Mouse (Mus musculus): ENCODE results near the gene Tbccd1. TPM values are rescaled to one million over a fixed set of nuclear protein-coding genes. Genes with fewer than 3 reads are reported as not detected.
A peak's percentile ranks its signal among the peaks of the same experiment; 100 is the strongest.

Tbccd1 gene
- polyA plus RNA-seq, 1 experiment from 2014 or later, result 33.5 TPM

DNA sequence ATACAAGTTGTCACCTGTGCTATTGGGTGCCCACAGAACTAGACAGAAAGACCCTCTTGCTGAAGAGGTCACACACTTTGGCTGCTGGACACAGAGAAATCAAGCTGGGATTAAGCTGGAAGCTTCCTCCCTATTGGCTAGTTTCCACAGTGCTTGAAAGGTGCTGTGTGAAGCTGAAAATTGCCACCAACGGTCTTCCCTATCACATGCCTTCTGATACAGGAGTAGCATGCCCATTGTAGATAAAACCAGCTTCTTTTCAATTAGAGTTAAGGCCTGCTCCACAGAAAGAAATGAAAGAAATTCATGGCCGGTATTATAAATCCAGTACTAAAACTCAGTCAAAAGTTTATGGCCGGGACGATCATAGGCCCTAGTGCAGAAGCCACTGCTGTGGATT is 4.8 kb downstream of the Tbccd1 start:
- Histone ChIP-seq H3K4me1 (peaks cover 5% of the 10 kb centered on the region), H3K27me3 (no peaks in the 10 kb centered on the region), H3K36me3 (peaks cover 5% of the 10 kb centered on the region), H3K27ac (no peak overlapping the region), H3K4me2 (no peak overlapping the region), H3K9me3 (no peaks in the 10 kb centered on the region), H3K9ac (no peak overlapping the region), H3K4me3 (no peak overlapping the region)
- no peak for ATAC-seq (ENCODE audit: insufficient number of reproducible peaks, insufficient read depth, low FRiP score, low TSS enrichment, low read depth)
- 94% methylated on average over 4 of the region's 4 CpGs for WGBS

DNA sequence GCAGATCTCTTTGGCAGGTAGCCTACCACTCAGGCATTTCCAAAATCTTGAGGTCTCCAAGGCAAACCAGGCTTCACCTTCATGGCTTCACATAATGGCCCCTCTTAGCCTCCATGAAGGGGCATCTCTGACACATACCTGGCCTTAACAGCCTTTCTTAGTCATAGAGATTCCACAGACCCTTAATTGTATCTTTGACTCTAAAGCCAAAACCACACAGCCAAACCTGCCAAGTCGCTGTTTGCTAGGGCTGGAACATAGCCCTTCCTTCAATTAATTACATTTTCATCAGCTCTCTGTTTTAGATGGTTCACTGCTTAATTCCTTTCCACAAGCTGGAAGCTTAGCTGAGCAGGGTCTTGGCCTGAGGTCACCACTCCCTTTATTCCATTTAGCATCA is 9.1 kb downstream of the Tbccd1 start:
- Histone ChIP-seq H3K27me3 (no peaks in the 10 kb centered on the region), H3K4me3 (no peak overlapping the region), H3K9me3 (no peaks in the 10 kb centered on the region), H3K4me2 (no peak overlapping the region), H3K27ac (no peak overlapping the region), H3K9ac (no peak overlapping the region), H3K4me1 (0 out of 2 replicates have a peak, but pooled peaks cover 4% of the 10 kb centered on the region), H3K36me3 (no peaks in the 10 kb centered on the region; the same call in 1 of the 2 replicates)
- ATAC-seq (ENCODE audit: insufficient number of reproducible peaks, insufficient read depth, low FRiP score, low TSS enrichment, low read depth), result no peak
- 87% methylated on average over 1 of the region's 1 CpGs for WGBS

DNA sequence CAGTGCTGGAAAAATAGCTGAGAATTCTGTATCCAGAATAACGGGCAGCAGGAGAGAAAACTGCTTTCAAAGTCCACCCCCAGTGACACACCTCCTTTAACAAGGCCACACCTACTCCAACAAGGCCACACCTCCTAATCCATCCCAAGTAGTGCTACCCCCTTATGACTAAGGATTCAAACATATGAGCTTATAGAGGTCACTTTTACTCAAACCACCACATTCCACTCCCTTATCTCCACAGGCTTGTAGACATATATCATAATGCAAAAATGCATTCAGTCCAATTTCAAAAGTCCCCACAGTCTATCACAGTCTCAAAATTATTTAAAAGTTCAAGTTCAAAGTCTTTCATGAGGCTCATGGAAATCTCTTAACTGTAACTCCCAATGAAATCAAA is 9.8 kb downstream of the Tbccd1 start:
- 0 out of 2 replicates have a peak, but pooled peaks cover 4% of the 10 kb centered on the region for H3K4me1 ChIP-seq
- no peaks in the 10 kb centered on the region for H3K36me3 ChIP-seq
- H3K9me3 ChIP-seq, result no peaks in the 10 kb centered on the region
- 86% methylated on average over 1 of the region's 1 CpGs for WGBS
- no peak for ATAC-seq (ENCODE audit: insufficient number of reproducible peaks, insufficient read depth, low FRiP score, low TSS enrichment, low read depth)
- H3K4me2 ChIP-seq, result no peak overlapping the region
- no peaks in the 10 kb centered on the region for H3K27me3 ChIP-seq
- H3K4me3 ChIP-seq, result no peak overlapping the region
- no peak overlapping the region for H3K27ac ChIP-seq
- no peak overlapping the region for H3K9ac ChIP-seq

DNA sequence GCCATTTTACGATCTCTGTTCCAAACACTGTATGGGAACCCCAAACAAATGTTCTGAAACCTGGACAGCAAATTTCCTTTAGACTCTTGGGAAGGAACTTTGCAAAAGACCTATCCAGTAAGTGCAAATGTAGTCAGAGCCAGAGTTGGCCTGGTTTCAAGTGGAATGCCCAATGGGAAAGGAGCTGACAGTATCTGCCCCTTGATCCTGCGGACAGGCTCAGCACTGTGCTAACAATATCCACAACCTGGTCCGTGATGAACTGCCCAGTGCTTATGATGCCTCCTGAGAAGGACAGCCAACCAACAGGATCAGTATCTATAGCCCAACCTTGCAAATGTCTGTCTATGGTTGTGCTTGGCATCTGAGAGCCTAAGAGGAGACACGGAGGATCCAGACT is 12.0 kb downstream of the Tbccd1 start:
- 91% methylated on average over 4 of the region's 4 CpGs for WGBS
- H3K4me2 ChIP-seq, result no peak overlapping the region
- ATAC-seq (ENCODE audit: insufficient number of reproducible peaks, insufficient read depth, low FRiP score, low TSS enrichment, low read depth), result no peak

GRCm38 (mm10) chr16:22844834-22845233 is 12.6 kb downstream of the Tbccd1 start:
- Histone ChIP-seq H3K27me3 (no peaks in the 10 kb centered on the region), H3K9ac (peak overlapping the region; percentile 81), H3K4me2 (peak overlapping the region; percentile 91), H3K27ac (peak overlapping the region; percentile 41), H3K36me3 (peaks cover 4% of the 10 kb centered on the region; the same call in 1 of the 2 replicates), H3K4me3 (peak overlapping the region; percentile 58), H3K4me1 (0 out of 2 replicates have a peak, but pooled peaks cover 4% of the 10 kb centered on the region), H3K9me3 (no peaks in the 10 kb centered on the region)
- ATAC-seq (ENCODE audit: insufficient number of reproducible peaks, insufficient read depth, low FRiP score, low TSS enrichment, low read depth), result no peak
- WGBS, result 67% methylated on average over 5 of the region's 5 CpGs

More for the DNA sequence above, 12.0 kb downstream of the Tbccd1 start:
- peaks cover under 1% of the 10 kb centered on the region; the same call in 1 of the 2 replicates for H3K36me3 ChIP-seq
- H3K4me1 ChIP-seq, result 0 out of 2 replicates have a peak, but pooled peaks cover 4% of the 10 kb centered on the region
- no peak overlapping the region for H3K27ac ChIP-seq
- no peaks in the 10 kb centered on the region for H3K27me3 ChIP-seq
- no peak overlapping the region for H3K9ac ChIP-seq
- no peak overlapping the region for H3K4me3 ChIP-seq
- H3K9me3 ChIP-seq, result no peaks in the 10 kb centered on the region

- Histone ChIP-seq H3K36me3 (peaks cover 4% of the 10 kb centered on the region; the same call in 1 of the 2 replicates), H3K4me1 (0 out of 2 replicates have a peak, but pooled peaks cover 4% of the 10 kb centered on the region), H3K4me2 (peak overlapping the region; percentile 91), H3K27me3 (no peaks in the 10 kb centered on the region), H3K9ac (peak overlapping the region; percentile 81), H3K27ac (peak overlapping the region; percentile 41), H3K4me3 (peak overlapping the region; percentile 58), H3K9me3 (no peaks in the 10 kb centered on the region)
- 6% methylated on average over 26 of the region's 26 CpGs for WGBS
- peak; percentile 92 for ATAC-seq (ENCODE audit: insufficient number of reproducible peaks, insufficient read depth, low FRiP score, low TSS enrichment, low read depth)
These were observed 13.2 kb downstream of the Tbccd1 start for GRCm38 (mm10) chr16:22844061-22844801.

DNA sequence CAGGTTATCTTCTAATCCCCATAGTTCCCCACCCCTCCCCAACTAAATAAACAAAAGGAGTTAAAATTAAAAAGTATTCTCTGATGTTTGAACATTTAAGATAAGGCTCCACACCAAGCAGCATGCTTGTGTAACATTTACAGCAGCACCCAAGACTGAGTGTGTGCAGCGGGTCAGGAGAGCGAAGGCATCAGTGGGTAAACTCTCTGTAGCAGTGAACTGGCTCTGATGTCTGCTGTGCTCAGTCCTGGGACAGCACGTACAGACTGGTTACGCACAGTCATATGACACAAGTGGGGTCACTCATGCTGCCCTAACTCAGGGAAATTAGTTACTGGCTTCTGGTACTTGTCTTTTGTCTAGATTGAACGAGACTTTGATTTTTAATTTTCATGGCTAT is 14.6 kb downstream of the Tbccd1 start:
- no peaks in the 10 kb centered on the region for H3K9me3 ChIP-seq
- no peak overlapping the region for H3K9ac ChIP-seq
- no peak overlapping the region for H3K4me2 ChIP-seq
- 87% methylated on average over 5 of the region's 5 CpGs for WGBS
- H3K4me3 ChIP-seq, result no peak overlapping the region
- H3K27ac ChIP-seq, result no peak overlapping the region
- ATAC-seq (ENCODE audit: insufficient number of reproducible peaks, insufficient read depth, low FRiP score, low TSS enrichment, low read depth), result no peak
- H3K4me1 ChIP-seq, result 0 out of 2 replicates have a peak, but pooled peaks cover 4% of the 10 kb centered on the region
- no peaks in the 10 kb centered on the region for H3K27me3 ChIP-seq
- peaks cover 12% of the 10 kb centered on the region; the same call in 1 of the 2 replicates for H3K36me3 ChIP-seq

DNA sequence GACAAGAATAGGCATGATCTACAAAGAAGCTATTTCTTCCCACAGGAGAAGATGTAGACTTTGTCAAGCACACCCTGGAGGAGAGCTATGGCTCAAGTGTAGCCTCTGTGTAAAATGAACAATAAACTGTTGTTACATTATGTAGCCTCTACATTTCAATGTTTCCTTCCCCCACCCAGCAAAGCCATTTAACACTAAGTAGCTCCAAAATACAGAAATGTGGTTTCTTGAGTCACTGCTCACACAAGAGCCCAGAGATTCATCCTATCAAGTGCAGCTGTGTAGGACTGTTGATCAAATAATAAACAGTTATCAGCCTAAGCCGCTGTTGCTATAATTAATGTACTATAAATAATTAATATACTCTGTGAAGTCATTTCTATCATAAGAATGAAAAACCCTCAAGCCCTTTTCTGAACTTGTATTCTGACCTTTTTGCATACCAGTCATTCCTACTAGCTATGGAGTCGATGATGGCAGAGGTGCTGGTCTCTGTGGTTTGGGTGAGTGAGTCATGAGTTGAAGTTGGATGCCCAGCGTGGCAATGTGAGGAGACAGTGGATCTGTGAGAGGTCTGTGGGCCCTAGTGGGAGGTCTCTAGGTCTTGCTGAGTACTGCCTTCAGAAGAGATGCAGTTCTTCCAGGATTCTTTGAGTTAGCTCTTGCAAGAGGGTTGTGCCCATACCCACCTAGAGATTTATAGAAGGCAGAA is 18.2 kb downstream of the Tbccd1 start:
- Histone ChIP-seq H3K4me2 (no peak overlapping the region), H3K4me1 (0 out of 2 replicates have a peak, but pooled peaks cover 4% of the 10 kb centered on the region), H3K9ac (no peak overlapping the region), H3K4me3 (no peak overlapping the region), H3K9me3 (no peaks in the 10 kb centered on the region), H3K27ac (no peak overlapping the region), H3K36me3 (peaks cover 36% of the 10 kb centered on the region; the same call in 1 of the 2 replicates), H3K27me3 (no peaks in the 10 kb centered on the region)
- WGBS, result 85% methylated on average over 3 of the region's 3 CpGs
- ATAC-seq (ENCODE audit: insufficient number of reproducible peaks, insufficient read depth, low FRiP score, low TSS enrichment, low read depth), result no peak

DNA sequence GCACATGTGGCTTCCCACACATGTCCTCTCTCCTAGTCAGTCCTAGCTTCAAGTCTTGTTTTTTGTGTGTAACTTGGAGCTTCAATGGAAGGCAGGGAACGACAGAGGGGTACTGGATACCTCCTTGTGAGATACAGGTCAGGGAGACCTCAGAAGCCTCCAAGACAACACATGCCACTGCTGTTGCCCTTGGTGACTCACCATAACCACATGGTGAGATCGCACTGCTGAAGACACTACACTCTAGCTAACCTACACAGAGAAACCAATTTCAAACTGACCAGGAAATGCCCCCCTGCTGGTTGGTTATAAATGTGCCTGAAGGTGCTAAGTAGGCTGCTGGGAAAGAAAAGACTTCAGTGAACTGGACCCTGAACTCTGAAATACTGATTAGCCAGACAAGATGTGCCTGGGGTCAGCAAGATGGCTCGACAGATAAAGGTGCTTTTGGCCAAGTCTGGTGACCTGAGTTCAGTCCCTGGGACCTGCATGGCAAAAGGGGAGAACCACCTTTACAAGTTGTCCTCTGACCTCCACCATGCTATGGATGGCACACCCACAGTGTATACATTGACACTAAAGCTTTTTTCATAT is 24.4 kb downstream of the Tbccd1 start:
- Histone ChIP-seq H3K4me1 (no peaks in the 10 kb centered on the region), H3K27ac (no peak overlapping the region), H3K9ac (no peak overlapping the region), H3K27me3 (no peaks in the 10 kb centered on the region), H3K4me2 (no peak overlapping the region), H3K9me3 (no peaks in the 10 kb centered on the region), H3K36me3 (peaks cover 38% of the 10 kb centered on the region), H3K4me3 (no peak overlapping the region)
- ATAC-seq (ENCODE audit: insufficient number of reproducible peaks, insufficient read depth, low FRiP score, low TSS enrichment, low read depth), result no peak
- WGBS, result 93% methylated on average over 3 of the region's 3 CpGs

DNA sequence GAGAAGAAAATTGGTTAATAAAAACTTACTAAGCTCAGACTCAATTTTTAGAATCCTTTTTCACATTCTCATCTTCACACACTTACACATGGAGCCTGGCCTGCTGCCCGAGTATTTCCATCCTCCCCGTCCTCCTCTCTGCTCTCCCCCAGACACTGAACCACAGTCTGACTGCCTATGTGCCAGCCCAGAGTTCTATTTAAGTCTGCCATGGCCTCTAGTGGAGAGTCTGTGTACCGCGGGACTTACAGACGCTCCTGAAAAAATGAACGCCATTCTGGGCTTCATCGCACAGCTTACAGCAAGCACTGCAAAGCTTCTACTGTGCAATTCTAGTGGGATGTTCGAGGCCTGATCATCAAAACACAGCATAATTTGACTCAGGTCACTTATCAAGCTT is 36.7 kb downstream of the Tbccd1 start:
- no peak for ATAC-seq (ENCODE audit: insufficient number of reproducible peaks, insufficient read depth, low FRiP score, low TSS enrichment, low read depth)
- no peak overlapping the region for H3K4me2 ChIP-seq

GRCm38 (mm10) chr16:22811477-22811876 is 46.0 kb downstream of the Tbccd1 start, which contains the start of gene Crygs:
TSS of gene Crygs (minus strand) at chr16:22811577.
- no peaks in the 10 kb centered on the region for H3K9me3 ChIP-seq
- H3K9ac ChIP-seq, result no peak within 1 kb of the TSS
- H3K4me1 ChIP-seq, result no peaks in the 10 kb centered on the region
- no peak within 1 kb of the TSS for H3K4me3 ChIP-seq
- no peak within 1 kb of the TSS for H3K27ac ChIP-seq
- H3K36me3 ChIP-seq, result peaks cover 13% of the 10 kb centered on the region
- 66% methylated on average over 2 of the region's 2 CpGs for WGBS
- peaks cover 6% of the 10 kb centered on the region for H3K27me3 ChIP-seq
- H3K4me2 ChIP-seq, result no peak within 1 kb of the TSS
- ATAC-seq (ENCODE audit: insufficient number of reproducible peaks, insufficient read depth, low FRiP score, low TSS enrichment, low read depth), result no peak

More for the DNA sequence above, 36.7 kb downstream of the Tbccd1 start:
- WGBS, result 46% methylated on average over 8 of the region's 8 CpGs
- H3K9ac ChIP-seq, result no peak overlapping the region
- no peaks in the 10 kb centered on the region for H3K27me3 ChIP-seq
- no peaks in the 10 kb centered on the region for H3K9me3 ChIP-seq
- H3K4me1 ChIP-seq, result no peaks in the 10 kb centered on the region
- no peak overlapping the region for H3K4me3 ChIP-seq
- peaks cover 21% of the 10 kb centered on the region for H3K36me3 ChIP-seq
- no peak overlapping the region for H3K27ac ChIP-seq
